Mouse (Mus musculus) limb, embryonic 15.5 days (tissue): ENCODE measurements around the gene Ephb2. TPM values are rescaled to one million over a fixed set of nuclear protein-coding genes. Genes with fewer than 3 reads are reported as not detected.

Source experiments
- ATAC-seq: fragments of 200-750 bp; cut with Nextera tagmentation; 2 replicates; pipeline ENCODE4 v1.8.0; 2017; ENCODE audit warnings: low read depth, moderate TSS enrichment; ENCODE audit not compliant: insufficient number of reproducible peaks, low FRiP score, low TSS enrichment
- H3K27ac ChIP-seq: fragments of 300-500 bp; sonication (generic); 2 replicates; pipeline ENCODE4 v1.5.1; 2015; ENCODE audit warnings: moderate library complexity, mild to moderate bottlenecking, inconsistent platforms
- H3K27me3 ChIP-seq: fragments of 300-500 bp; sonication (generic); 2 replicates; pipeline ENCODE4 v1.6.1; 2015; ENCODE audit warnings: inconsistent platforms
- H3K36me3 ChIP-seq: fragments of 300-500 bp; sonication (generic); 2 replicates; pipeline ENCODE4 v1.6.1; 2015; ENCODE audit warnings: inconsistent platforms
- H3K4me1 ChIP-seq: fragments of 300-500 bp; sonication (generic); 2 replicates; pipeline ENCODE4 v1.6.1; 2015; ENCODE audit warnings: inconsistent platforms
- H3K4me2 ChIP-seq: fragments of 300-500 bp; sonication (generic); 2 replicates; pipeline ENCODE4 v1.6.1; 2015; ENCODE audit warnings: mild to moderate bottlenecking, inconsistent platforms
- H3K4me3 ChIP-seq: fragments of 300-500 bp; sonication (generic); 2 replicates; pipeline ENCODE4 v1.5.1; 2015; ENCODE audit warnings: mild to moderate bottlenecking, inconsistent platforms
- H3K9ac ChIP-seq: fragments of 300-500 bp; sonication (generic); 2 replicates; pipeline ENCODE4 v1.6.1; 2015; ENCODE audit warnings: inconsistent platforms
- H3K9me3 ChIP-seq: fragments of 300-500 bp; sonication (generic); 2 replicates; pipeline ENCODE4 v1.6.1; 2016; ENCODE audit warnings: inconsistent platforms
- WGBS: fragments of 180-500 bp; shearing (Covaris S2); methylation state at CpG from one replicate; pipeline ENCODE4 v1.1.7; 2015; 5-methylcytosine and 5-hydroxymethylcytosine counted together
- polyA plus RNA-seq: library from polyadenylated mRNA; unstranded; fragments of >200 nt; fragmentation: Nextera tagmentation; extraction: Ambion mirVana; gene quantifications from 2 replicates; pipeline ENCODE4 v1.2.1, GENCODE M21; 2015

Gene Ephb2
- polyA plus RNA-seq, 1 experiment from 2014 or later, result 11.3 TPM

- no peak overlapping the region for H3K4me2 ChIP-seq
- WGBS, result 80% methylated on average over 8 of the region's 8 CpGs
- peaks cover 5% of the 10 kb centered on the region; the same call in 1 of the 2 replicates for H3K36me3 ChIP-seq
- H3K4me1 ChIP-seq, result peaks cover 54% of the 10 kb centered on the region
- H3K27me3 ChIP-seq, result no peaks in the 10 kb centered on the region
- no peak overlapping the region for H3K9ac ChIP-seq
- no peak for ATAC-seq
- no peak overlapping the region for H3K27ac ChIP-seq
- H3K4me3 ChIP-seq, result no peak overlapping the region
- H3K9me3 ChIP-seq, result no peaks in the 10 kb centered on the region
These were observed 81.5 kb downstream of the Ephb2 start for GRCm38 (mm10) chr4:136754256-136754655.

- H3K4me1 ChIP-seq, result peaks cover 55% of the 10 kb centered on the region
- H3K4me3 ChIP-seq, result no peak overlapping the region
- ATAC-seq, result no peak
- no peaks in the 10 kb centered on the region for H3K27me3 ChIP-seq
- H3K9ac ChIP-seq, result no peak overlapping the region
- no peaks in the 10 kb centered on the region for H3K9me3 ChIP-seq
- H3K27ac ChIP-seq, result no peak overlapping the region
- WGBS, result 51% methylated on average over 4 of the region's 4 CpGs
- no peak overlapping the region for H3K4me2 ChIP-seq
- no peaks in the 10 kb centered on the region for H3K36me3 ChIP-seq
These were observed 84.3 kb downstream of the Ephb2 start for GRCm38 (mm10) chr4:136751355-136752020.

GRCm38 (mm10) chr4:136750578-136751338 is 85.0 kb downstream of the Ephb2 start:
- H3K4me1 ChIP-seq, result peaks cover 51% of the 10 kb centered on the region
- no peak for ATAC-seq
- H3K9me3 ChIP-seq, result no peaks in the 10 kb centered on the region
- WGBS, result 32% methylated on average over 19 of the region's 19 CpGs
- no peak overlapping the region for H3K4me2 ChIP-seq
- H3K27ac ChIP-seq, result no peak overlapping the region
- H3K9ac ChIP-seq, result no peak overlapping the region
- H3K4me3 ChIP-seq, result no peak overlapping the region
- no peaks in the 10 kb centered on the region for H3K36me3 ChIP-seq
- H3K27me3 ChIP-seq, result no peaks in the 10 kb centered on the region

GRCm38 (mm10) chr4:136749851-136750577 is 85.8 kb downstream of the Ephb2 start:
- no peaks in the 10 kb centered on the region for H3K36me3 ChIP-seq
- no peak overlapping the region for H3K27ac ChIP-seq
- ATAC-seq, result no peak
- no peak overlapping the region for H3K4me2 ChIP-seq
- H3K9me3 ChIP-seq, result no peaks in the 10 kb centered on the region
- H3K27me3 ChIP-seq, result no peaks in the 10 kb centered on the region
- H3K4me3 ChIP-seq, result no peak overlapping the region
- WGBS, result 37% methylated on average over 19 of the region's 19 CpGs
- H3K9ac ChIP-seq, result no peak overlapping the region
- H3K4me1 ChIP-seq, result peaks cover 43% of the 10 kb centered on the region

- Histone ChIP-seq H3K27ac (no peak overlapping the region), H3K4me1 (peaks cover 38% of the 10 kb centered on the region), H3K36me3 (no peaks in the 10 kb centered on the region), H3K9me3 (no peaks in the 10 kb centered on the region), H3K27me3 (no peaks in the 10 kb centered on the region), H3K4me3 (no peak overlapping the region), H3K4me2 (no peak overlapping the region), H3K9ac (no peak overlapping the region)
- no peak for ATAC-seq
- 44% methylated on average over 4 of the region's 4 CpGs for WGBS
These were observed 86.4 kb downstream of the Ephb2 start for GRCm38 (mm10) chr4:136749431-136749830.

GRCm38 (mm10) chr4:136748842-136749392 is 86.9 kb downstream of the Ephb2 start:
- no peak overlapping the region for H3K4me2 ChIP-seq
- H3K27me3 ChIP-seq, result no peaks in the 10 kb centered on the region
- H3K4me1 ChIP-seq, result peaks cover 33% of the 10 kb centered on the region
- no peaks in the 10 kb centered on the region for H3K36me3 ChIP-seq
- no peak overlapping the region for H3K4me3 ChIP-seq
- no peak overlapping the region for H3K27ac ChIP-seq
- ATAC-seq, result 0 out of 2 replicates have a peak, but pooled peaks have one; percentile 22
- H3K9me3 ChIP-seq, result no peaks in the 10 kb centered on the region
- 40% methylated on average over 7 of the region's 7 CpGs for WGBS
- no peak overlapping the region for H3K9ac ChIP-seq

GRCm38 (mm10) chr4:136746516-136746915 is 89.3 kb downstream of the Ephb2 start:
- Histone ChIP-seq H3K4me1 (peaks cover 48% of the 10 kb centered on the region), H3K4me3 (no peak overlapping the region), H3K4me2 (no peak overlapping the region), H3K27me3 (no peaks in the 10 kb centered on the region), H3K9ac (no peak overlapping the region), H3K36me3 (no peaks in the 10 kb centered on the region), H3K9me3 (no peaks in the 10 kb centered on the region), H3K27ac (no peak overlapping the region)
- WGBS, result 83% methylated on average over 1 of the region's 1 CpGs
- no peak for ATAC-seq

GRCm38 (mm10) chr4:136742677-136743076 is 93.1 kb downstream of the Ephb2 start:
- peaks cover 25% of the 10 kb centered on the region for H3K4me1 ChIP-seq
- ATAC-seq, result peak; percentile 30
- H3K4me2 ChIP-seq, result no peak overlapping the region
- H3K9me3 ChIP-seq, result no peaks in the 10 kb centered on the region
- no peak overlapping the region for H3K4me3 ChIP-seq
- no peaks in the 10 kb centered on the region for H3K27me3 ChIP-seq
- H3K36me3 ChIP-seq, result no peaks in the 10 kb centered on the region
- no peak overlapping the region; the same call in 1 of the 2 replicates for H3K27ac ChIP-seq
- WGBS, result 18% methylated on average over 5 of the region's 5 CpGs
- no peak overlapping the region for H3K9ac ChIP-seq

GRCm38 (mm10) chr4:136741840-136742239 is 93.9 kb downstream of the Ephb2 start:
- H3K27me3 ChIP-seq, result no peaks in the 10 kb centered on the region
- H3K27ac ChIP-seq, result peak overlapping the region; percentile 5; the same call in 1 of the 2 replicates
- H3K4me1 ChIP-seq, result peaks cover 25% of the 10 kb centered on the region
- ATAC-seq, result no peak
- H3K9ac ChIP-seq, result no peak overlapping the region
- no peak overlapping the region for H3K4me3 ChIP-seq
- H3K9me3 ChIP-seq, result no peaks in the 10 kb centered on the region
- H3K4me2 ChIP-seq, result no peak overlapping the region
- H3K36me3 ChIP-seq, result no peaks in the 10 kb centered on the region
- 66% methylated on average over 14 of the region's 14 CpGs for WGBS

GRCm38 (mm10) chr4:136740963-136741362 is 94.8 kb downstream of the Ephb2 start:
- Histone ChIP-seq H3K9ac (no peak overlapping the region), H3K4me3 (no peak overlapping the region), H3K27me3 (no peaks in the 10 kb centered on the region), H3K4me2 (no peak overlapping the region), H3K27ac (no peak overlapping the region), H3K9me3 (no peaks in the 10 kb centered on the region), H3K4me1 (peaks cover 28% of the 10 kb centered on the region), H3K36me3 (no peaks in the 10 kb centered on the region)
- ATAC-seq, result no peak
- WGBS, result 83% methylated on average over 5 of the region's 5 CpGs

- Histone ChIP-seq H3K9ac (no peak overlapping the region), H3K27me3 (no peaks in the 10 kb centered on the region), H3K36me3 (no peaks in the 10 kb centered on the region), H3K9me3 (no peaks in the 10 kb centered on the region), H3K4me1 (peaks cover 35% of the 10 kb centered on the region), H3K4me2 (no peak overlapping the region), H3K27ac (no peak overlapping the region), H3K4me3 (no peak overlapping the region)
- WGBS, result 32% methylated on average over 11 of the region's 11 CpGs
- ATAC-seq, result no peak
These were observed 96.6 kb downstream of the Ephb2 start for GRCm38 (mm10) chr4:136739189-136739588.
